Mouse (Mus musculus) embryonic facial prominence, embryonic 12.5 days (tissue): Measurements from ENCODE around the gene Sowahc. TPM values are rescaled to one million over a fixed set of nuclear protein-coding genes. Genes with fewer than 3 reads are reported as not detected.

ENCODE experiments used
- ATAC-seq: fragments of 200-750 bp; cut with Nextera tagmentation; 2 replicates; pipeline ENCODE4 v1.8.0; 2017; ENCODE audit not compliant: insufficient number of reproducible peaks, insufficient read depth, low FRiP score, low TSS enrichment
- H3K27ac ChIP-seq: fragments of 300-500 bp; sonication (generic); 2 replicates; pipeline ENCODE4 v1.5.1; 2016; ENCODE audit warnings: mild to moderate bottlenecking
- H3K27me3 ChIP-seq: fragments of 300-500 bp; sonication (generic); 2 replicates; pipeline ENCODE4 v1.6.1; 2016; ENCODE audit warnings: mild to moderate bottlenecking, moderate library complexity
- H3K36me3 ChIP-seq: fragments of 300-500 bp; sonication (generic); 2 replicates; pipeline ENCODE4 v1.6.1; 2016; ENCODE audit warnings: mild to moderate bottlenecking
- H3K4me1 ChIP-seq: fragments of 300-500 bp; sonication (generic); 2 replicates; pipeline ENCODE4 v1.6.1; 2016
- H3K4me2 ChIP-seq: fragments of 300-500 bp; sonication (generic); replicated peaks from 2 replicates; pipeline ENCODE4 v1.6.1; 2016; ENCODE audit warnings: mild to moderate bottlenecking, moderate library complexity
- H3K4me3 ChIP-seq: fragments of 300-500 bp; sonication (generic); 2 replicates; pipeline ENCODE4 v1.5.1; 2016; ENCODE audit warnings: mild to moderate bottlenecking
- H3K9ac ChIP-seq: fragments of 300-500 bp; sonication (generic); 2 replicates; pipeline ENCODE4 v1.6.1; 2016; ENCODE audit warnings: mild to moderate bottlenecking, moderate library complexity
- H3K9me3 ChIP-seq: fragments of 300-500 bp; sonication (generic); 2 replicates; pipeline ENCODE4 v1.6.1; 2016; ENCODE audit warnings: mild to moderate bottlenecking, moderate library complexity
- whole genome bisulfite sequencing: fragments of 180-500 bp; shearing (Covaris S2); methylation state at CpG from one replicate; pipeline ENCODE4 v1.1.7; 2016; 5-methylcytosine and 5-hydroxymethylcytosine counted together
- polyA plus RNA-seq: library from polyadenylated mRNA; unstranded; fragments of >200 nt; fragmentation: Nextera tagmentation; extraction: Ambion mirVana; gene quantifications from 2 replicates; pipeline ENCODE4 v1.2.1, GENCODE M21; 2016

Gene Sowahc
- polyA plus RNA-seq: 15.1 and 16.6 TPM in 2 replicates

DNA sequence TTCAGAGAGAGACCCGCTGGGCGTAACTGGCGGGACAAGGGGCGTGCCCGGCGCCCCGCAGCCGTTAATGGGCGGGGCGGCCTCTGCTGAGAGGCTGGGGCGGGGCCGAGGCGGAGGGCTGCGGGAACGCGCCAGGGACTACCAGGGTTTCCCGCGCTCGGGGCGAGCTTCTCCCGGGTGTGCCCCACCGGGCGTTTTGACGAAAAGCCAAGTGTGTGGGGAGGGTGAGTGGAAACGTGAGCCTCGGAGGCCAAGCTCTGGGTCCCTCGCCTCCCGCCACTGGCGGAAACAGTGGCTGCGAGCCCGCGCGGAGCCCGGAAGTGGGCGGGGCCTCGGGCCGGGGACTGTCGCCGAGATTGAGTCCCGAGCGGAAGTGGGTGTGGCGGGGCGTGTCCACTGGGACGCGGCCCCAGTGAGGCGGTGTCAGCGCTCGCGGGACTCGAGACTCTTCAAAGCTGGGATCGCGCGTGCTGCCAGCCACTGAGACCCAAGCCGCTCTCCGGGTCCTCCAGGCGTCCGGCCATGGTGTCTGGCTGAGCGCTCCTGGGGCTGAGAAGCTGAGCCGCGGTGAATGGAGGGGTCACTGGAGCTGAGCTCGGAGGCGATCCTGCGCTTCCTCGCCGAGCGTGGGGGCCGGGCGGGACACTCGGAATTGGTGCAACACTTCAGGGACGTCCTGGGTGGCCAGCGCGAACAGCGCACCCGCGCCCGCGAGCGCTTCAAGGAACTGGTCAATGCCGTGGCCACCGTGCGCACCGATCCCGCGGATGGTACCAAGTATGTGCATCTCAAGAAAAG, at the start of gene Sowahc, which contains the start of gene Sept10:
TSS of gene Sowahc (plus strand) at position 481 of the 798 bp plus-strand sequence.
TSS of gene Sept10 (minus strand) at position 375 of the 798 bp plus-strand sequence.
- H3K27me3 ChIP-seq: no peaks in the 10 kb centered on the region
- H3K4me2 ChIP-seq: peak within 1 kb of the TSS; percentile 96
- WGBS: under 1% methylated on average over 84 of the region's 84 CpGs
- ATAC-seq: peak; percentile 91
- H3K36me3 ChIP-seq: no peaks in the 10 kb centered on the region
- no peaks in the 10 kb centered on the region for H3K9me3 ChIP-seq
- H3K27ac ChIP-seq: peak within 1 kb of the TSS; percentile 93
- H3K4me3 ChIP-seq: peak within 1 kb of the TSS; percentile 63
- H3K4me1 ChIP-seq: peaks cover 11% of the 10 kb centered on the region; the same call in 1 of the 2 replicates
- peak within 1 kb of the TSS; percentile 83 for H3K9ac ChIP-seq

DNA sequence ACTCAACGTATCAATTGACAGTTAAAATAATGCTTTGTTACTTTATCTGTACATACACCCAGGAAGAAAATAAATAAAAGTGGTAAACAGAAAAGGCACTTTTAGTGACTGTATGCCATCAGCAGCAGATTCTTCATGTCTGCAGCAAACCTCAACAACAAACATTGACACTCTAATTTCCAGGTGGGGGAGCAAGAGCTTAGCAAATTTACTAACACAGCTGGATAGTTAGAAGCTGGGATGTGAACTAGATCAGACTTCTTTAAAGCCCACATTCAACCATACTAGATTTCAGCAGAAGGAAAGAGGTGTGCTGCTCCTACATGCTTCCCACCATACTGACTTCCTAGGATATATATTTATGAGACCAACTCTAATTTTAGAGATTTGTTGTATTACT, 49.2 kb upstream of the Sowahc start:
- no peak overlapping the region for H3K4me2 ChIP-seq
- WGBS: 97% methylated on average over 1 of the region's 1 CpGs
- H3K36me3 ChIP-seq: 0 out of 2 replicates have a peak, but pooled peaks cover 10% of the 10 kb centered on the region
- no peak overlapping the region for H3K9ac ChIP-seq
- H3K4me1 ChIP-seq: no peaks in the 10 kb centered on the region
- no peaks in the 10 kb centered on the region for H3K27me3 ChIP-seq
- H3K9me3 ChIP-seq: no peaks in the 10 kb centered on the region
- no peak for ATAC-seq
- H3K4me3 ChIP-seq: no peak overlapping the region
- no peak overlapping the region for H3K27ac ChIP-seq

DNA sequence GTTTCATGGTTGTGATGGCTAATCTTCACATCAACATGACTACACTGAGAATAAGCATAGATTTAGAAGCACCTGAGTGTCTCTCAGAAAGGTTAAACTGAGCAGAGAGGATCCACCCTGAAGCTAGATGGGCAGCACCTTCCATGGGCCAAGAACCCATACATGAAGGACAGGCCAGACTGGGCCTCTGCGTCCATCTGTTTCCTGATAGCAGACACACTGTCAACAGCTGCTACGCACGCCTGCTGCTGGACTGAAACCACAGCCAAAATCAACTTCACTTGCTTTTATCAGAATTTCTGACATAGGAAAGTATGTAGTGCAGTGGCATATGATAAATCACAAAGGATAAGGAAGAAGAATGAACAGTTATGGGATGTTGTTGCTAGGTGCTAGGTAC, 42.1 kb upstream of the Sowahc start:
- no peaks in the 10 kb centered on the region for H3K9me3 ChIP-seq
- H3K27me3 ChIP-seq: no peaks in the 10 kb centered on the region
- H3K27ac ChIP-seq: no peak overlapping the region
- WGBS: 81% methylated on average over 3 of the region's 3 CpGs
- H3K36me3 ChIP-seq: 0 out of 2 replicates have a peak, but pooled peaks cover 7% of the 10 kb centered on the region
- H3K4me1 ChIP-seq: no peaks in the 10 kb centered on the region
- no peak overlapping the region for H3K9ac ChIP-seq
- H3K4me2 ChIP-seq: no peak overlapping the region
- ATAC-seq: no peak
- H3K4me3 ChIP-seq: no peak overlapping the region

DNA sequence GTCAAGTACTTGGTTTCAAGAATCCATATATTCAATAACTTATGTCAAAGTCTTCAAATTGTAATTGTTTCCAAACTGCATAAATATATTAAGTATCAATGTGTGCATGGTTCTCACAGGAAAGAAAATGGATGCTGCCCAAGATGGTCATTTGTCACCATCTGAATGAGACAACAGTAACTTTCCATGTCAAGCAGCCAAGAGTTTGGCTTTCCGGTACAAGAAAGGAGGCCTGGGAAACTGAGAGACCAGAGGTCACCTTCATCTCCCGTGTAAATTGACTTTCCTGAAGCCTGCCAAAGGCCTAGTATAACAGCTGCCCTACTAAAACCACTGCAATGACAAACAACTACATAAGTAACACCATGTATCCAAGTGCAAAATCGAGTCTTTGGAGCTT, 39.4 kb upstream of the Sowahc start:
- Histone ChIP-seq H3K9ac (no peak overlapping the region), H3K27me3 (no peaks in the 10 kb centered on the region), H3K9me3 (no peaks in the 10 kb centered on the region), H3K36me3 (no peaks in the 10 kb centered on the region), H3K4me1 (no peaks in the 10 kb centered on the region), H3K4me2 (no peak overlapping the region), H3K27ac (no peak overlapping the region), H3K4me3 (no peak overlapping the region)
- no peak for ATAC-seq
- 81% methylated on average over 3 of the region's 3 CpGs for WGBS

DNA sequence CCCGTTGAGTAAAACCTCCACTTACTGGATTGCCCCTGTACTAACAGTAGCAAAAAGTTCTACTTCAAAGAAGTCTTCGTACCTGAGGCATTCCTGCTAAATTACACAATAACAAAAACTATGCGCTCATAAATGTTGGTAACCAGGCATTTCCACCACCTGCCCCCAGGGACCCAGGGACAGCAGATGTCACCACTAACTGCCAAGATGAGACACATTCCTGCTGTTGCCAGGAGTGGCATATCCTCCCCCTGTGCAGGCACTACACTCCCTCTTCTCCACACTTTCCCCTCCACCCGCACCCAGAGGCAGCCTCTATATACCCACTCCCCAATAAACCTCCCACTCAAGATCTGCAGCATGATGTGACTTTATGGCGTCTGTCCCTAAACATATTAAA, 26.9 kb upstream of the Sowahc start:
- no peak overlapping the region for H3K27ac ChIP-seq
- no peak overlapping the region for H3K9ac ChIP-seq
- H3K4me2 ChIP-seq: no peak overlapping the region
- H3K27me3 ChIP-seq: no peaks in the 10 kb centered on the region
- no peak for ATAC-seq
- H3K4me3 ChIP-seq: no peak overlapping the region
- 0 out of 2 replicates have a peak, but pooled peaks cover 5% of the 10 kb centered on the region for H3K36me3 ChIP-seq
- no peaks in the 10 kb centered on the region for H3K9me3 ChIP-seq
- 0 out of 2 replicates have a peak, but pooled peaks cover 4% of the 10 kb centered on the region for H3K4me1 ChIP-seq
- 65% methylated on average over 5 of the region's 5 CpGs for WGBS

DNA sequence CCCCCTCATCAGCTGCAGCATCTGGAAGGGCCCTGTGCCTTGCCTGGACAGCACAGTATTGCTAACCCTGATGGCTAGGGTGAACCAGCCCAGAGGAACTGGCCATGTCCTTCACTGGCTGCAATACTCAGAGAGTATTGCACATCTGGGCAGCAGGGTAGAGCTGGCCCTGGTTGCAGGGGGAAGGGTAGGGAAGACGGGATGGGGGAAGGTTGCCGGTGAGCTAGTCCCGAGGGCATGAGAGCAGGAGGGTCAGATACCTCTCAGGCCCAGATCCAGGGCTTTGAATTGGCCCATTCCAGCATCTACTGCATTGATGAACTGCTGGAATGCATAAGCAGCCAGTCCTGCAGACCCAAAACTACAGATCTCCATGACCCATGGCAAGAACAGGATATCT, 25.0 kb upstream of the Sowahc start:
- no peak for ATAC-seq
- Histone ChIP-seq H3K9me3 (no peaks in the 10 kb centered on the region), H3K9ac (no peak overlapping the region), H3K27me3 (no peaks in the 10 kb centered on the region), H3K4me3 (no peak overlapping the region), H3K27ac (no peak overlapping the region), H3K4me1 (0 out of 2 replicates have a peak, but pooled peaks cover 4% of the 10 kb centered on the region), H3K36me3 (no peaks in the 10 kb centered on the region), H3K4me2 (no peak overlapping the region)
- WGBS: 63% methylated on average over 3 of the region's 3 CpGs

DNA sequence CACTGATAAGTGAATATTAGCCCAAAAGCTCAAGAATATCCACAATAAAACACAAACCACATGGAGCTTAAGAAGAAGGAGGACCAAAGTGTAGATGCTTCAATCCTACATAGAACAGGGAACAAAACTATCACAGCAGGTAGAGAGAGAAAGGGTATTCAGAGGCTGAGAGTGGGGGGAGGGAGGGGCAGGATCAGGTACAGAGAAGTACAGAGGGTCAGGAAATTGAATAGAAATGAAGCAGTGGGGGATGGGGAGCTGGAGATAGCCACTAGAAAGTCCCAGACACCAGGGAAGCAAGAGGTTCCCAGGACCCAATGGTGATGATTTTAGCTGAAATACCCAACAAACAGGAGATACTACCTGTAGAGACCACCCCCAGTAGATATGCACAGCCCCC, 21.7 kb upstream of the Sowahc start:
- no peaks in the 10 kb centered on the region for H3K27me3 ChIP-seq
- H3K4me2 ChIP-seq: no peak overlapping the region
- H3K9ac ChIP-seq: no peak overlapping the region
- 0 out of 2 replicates have a peak, but pooled peaks cover under 1% of the 10 kb centered on the region for H3K4me1 ChIP-seq
- no peaks in the 10 kb centered on the region for H3K9me3 ChIP-seq
- no peak overlapping the region for H3K4me3 ChIP-seq
- no peak overlapping the region for H3K27ac ChIP-seq
- H3K36me3 ChIP-seq: no peaks in the 10 kb centered on the region
- ATAC-seq: no peak

DNA sequence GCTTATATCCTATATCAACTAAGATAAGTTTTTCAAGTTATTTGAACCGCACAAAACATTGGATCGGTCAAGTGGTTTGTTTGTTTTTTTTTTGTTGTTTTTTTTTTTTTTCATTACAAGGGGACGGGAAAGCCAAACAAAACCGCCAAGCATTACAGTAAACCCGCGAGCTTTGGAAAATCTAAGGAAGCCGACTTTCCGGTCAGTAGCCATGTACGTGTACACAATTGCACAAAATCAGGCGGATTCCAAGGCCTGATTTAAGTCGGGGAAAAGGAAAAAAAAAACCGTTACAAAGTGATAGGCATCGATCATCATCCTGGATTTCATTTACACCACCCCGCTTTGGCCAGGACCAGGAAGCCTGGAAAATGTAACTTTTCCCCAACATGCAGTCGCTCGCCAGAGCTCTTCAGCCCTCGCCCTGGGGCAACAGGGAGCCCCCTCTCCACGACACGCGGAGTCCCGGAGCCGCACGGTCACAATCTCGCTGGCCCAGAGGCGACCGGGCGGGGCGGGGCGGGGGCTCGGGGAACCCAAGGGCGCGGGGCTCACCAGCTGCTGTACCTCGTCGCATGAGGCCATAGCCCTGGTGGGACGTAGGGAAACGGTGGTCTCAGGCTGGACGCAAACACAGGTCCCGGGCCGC, 805 bp upstream of the Sowahc start:
- Histone ChIP-seq H3K4me2 (peak overlapping the region; percentile 96), H3K36me3 (no peaks in the 10 kb centered on the region), H3K4me1 (peaks cover 11% of the 10 kb centered on the region; the same call in 1 of the 2 replicates), H3K27me3 (no peaks in the 10 kb centered on the region), H3K9ac (peak overlapping the region; percentile 83), H3K9me3 (no peaks in the 10 kb centered on the region), H3K4me3 (peak overlapping the region; percentile 63), H3K27ac (peak overlapping the region; percentile 93)
- 1% methylated on average over 39 of the region's 39 CpGs for WGBS
- no peak; the same call in 1 of the 2 replicates for ATAC-seq

DNA sequence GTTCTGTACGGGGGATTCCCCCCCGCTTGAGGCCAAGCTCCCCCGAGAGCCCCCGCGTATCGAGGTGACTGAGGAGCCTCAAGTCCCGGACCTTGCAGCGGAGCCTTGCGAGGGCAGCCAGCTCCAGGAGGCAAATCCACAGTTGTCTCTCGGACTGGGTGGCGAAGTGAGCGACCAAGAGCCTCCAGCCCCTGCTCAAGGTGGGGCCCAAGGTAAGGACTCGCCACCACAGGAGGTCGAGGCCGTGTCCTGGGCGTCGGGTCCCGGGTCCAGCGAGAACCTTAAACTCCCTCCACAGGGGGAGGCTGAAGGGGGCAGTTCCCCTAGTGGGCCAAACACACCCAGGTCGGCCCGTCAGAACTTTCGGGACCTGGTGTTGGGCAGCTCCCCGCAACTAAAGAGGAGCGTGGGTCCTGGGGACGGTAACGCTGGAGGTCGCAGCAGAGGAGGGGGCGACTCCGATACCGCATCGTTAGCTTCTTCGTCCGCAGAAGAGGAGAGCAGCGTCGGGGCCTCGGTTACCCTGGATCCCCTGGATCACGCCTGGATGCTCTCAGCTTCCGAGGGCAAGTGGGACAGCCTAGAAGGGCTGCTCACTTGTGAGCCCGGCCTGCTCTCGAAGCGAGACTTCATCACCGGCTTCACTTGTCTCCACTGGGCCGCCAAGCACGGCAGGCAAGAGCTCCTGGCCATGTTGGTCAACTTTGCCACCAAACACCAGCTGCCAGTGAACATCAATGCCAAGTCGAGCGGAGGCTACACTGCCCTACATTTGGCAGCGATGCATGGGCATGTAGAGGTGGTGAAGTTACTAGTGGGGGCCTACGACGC, 733 bp downstream of the Sowahc start:
- Histone ChIP-seq H3K27me3 (no peaks in the 10 kb centered on the region), H3K9ac (peak overlapping the region; percentile 83), H3K4me1 (peaks cover 11% of the 10 kb centered on the region; the same call in 1 of the 2 replicates), H3K9me3 (no peaks in the 10 kb centered on the region), H3K27ac (peak overlapping the region; percentile 93; the same call in 1 of the 2 replicates), H3K4me3 (peak overlapping the region; percentile 63), H3K36me3 (no peaks in the 10 kb centered on the region), H3K4me2 (peak overlapping the region; percentile 96)
- ATAC-seq: peak; percentile 59
- 4% methylated on average over 49 of the region's 49 CpGs for WGBS

DNA sequence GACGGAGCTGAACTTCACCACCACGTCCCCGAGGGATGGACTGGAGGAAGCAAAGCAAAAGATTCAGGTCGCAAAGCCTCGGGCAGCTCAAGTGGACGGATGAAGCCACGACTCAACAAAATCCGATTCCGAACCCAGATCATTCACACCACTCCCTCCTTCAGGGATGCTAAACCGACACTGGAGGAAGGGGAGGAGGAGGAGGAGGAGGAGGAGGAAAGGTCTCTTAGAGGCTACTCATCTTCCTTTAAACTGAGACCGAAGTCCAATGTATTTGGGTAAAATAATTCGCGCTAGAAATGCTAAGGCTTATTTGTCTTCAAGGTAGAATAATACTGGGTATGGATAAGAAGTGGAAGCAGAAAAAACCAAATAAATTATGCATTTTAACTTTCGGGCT, 1.5 kb downstream of the Sowahc start:
- ATAC-seq: no peak
- H3K9me3 ChIP-seq: no peaks in the 10 kb centered on the region
- peak overlapping the region; percentile 63 for H3K4me3 ChIP-seq
- peak overlapping the region; percentile 96 for H3K4me2 ChIP-seq
- H3K27me3 ChIP-seq: no peaks in the 10 kb centered on the region
- H3K9ac ChIP-seq: peak overlapping the region; percentile 83
- H3K4me1 ChIP-seq: peaks cover 11% of the 10 kb centered on the region; the same call in 1 of the 2 replicates
- H3K36me3 ChIP-seq: no peaks in the 10 kb centered on the region
- H3K27ac ChIP-seq: no peak overlapping the region
- WGBS: 42% methylated on average over 14 of the region's 14 CpGs

DNA sequence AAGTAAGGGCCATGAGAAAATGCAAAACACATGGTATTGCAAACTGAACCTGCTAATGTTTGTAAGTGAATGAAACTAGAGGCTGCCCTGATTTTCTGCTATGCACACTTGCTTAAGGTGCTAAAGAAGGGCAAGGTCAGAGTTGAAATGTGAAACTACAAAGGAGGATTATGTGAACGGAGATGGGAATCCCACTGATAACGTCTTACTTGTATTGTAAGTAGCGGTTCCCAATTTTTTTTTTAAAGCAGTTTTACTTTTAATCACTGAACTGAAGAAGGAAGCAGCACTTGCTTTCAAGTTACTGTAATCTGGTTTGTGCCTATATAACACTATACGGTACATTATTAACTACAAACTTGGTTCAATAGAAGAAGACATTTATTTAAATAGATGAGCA, 2.1 kb downstream of the Sowahc start:
- H3K4me2 ChIP-seq: peak overlapping the region; percentile 96
- H3K4me3 ChIP-seq: peak overlapping the region; percentile 63; the same call in 1 of the 2 replicates
- WGBS: 57% methylated on average over 4 of the region's 4 CpGs

More for the DNA sequence above, 2.1 kb downstream of the Sowahc start:
- no peaks in the 10 kb centered on the region for H3K9me3 ChIP-seq
- no peak overlapping the region for H3K9ac ChIP-seq
- no peak overlapping the region for H3K27ac ChIP-seq
- no peak for ATAC-seq
- peaks cover 11% of the 10 kb centered on the region; the same call in 1 of the 2 replicates for H3K4me1 ChIP-seq
- no peaks in the 10 kb centered on the region for H3K27me3 ChIP-seq
- no peaks in the 10 kb centered on the region for H3K36me3 ChIP-seq
